Mouse (Mus musculus) kidney, adult 11 months (tissue): ENCODE measurements at regions not wholly inside any gene's neighbourhood (a gene's known extent, or its start where the extent isn't known, plus 50 kb on each side); places are given as distances from the start of the nearest gene placed in this dataset.

ENCODE experiments used
- DNase-seq: peaks from one replicate; pipeline ENCODE4 v3.0.0; 2022

DNA sequence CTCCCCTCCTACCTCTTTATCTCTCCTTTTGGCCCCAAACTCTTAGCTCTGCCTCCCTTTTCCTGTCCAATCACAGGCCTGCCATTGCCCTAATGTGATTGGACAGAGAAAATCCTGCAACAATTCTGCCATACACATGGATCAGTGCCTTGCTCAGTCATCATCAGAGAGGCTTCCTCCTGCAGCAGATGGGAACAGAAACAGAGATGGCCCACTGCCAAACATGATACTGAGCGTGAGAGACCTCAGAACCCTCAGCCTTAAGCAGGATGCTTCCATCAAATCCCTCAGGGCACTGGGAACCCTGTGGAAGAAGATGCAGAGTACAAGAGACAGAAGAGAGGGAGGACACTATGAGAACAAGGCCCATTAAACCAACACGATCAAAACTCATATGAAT, 62.8 kb upstream of the Cacna2d3 start:
- DNase-seq, result no peak

DNA sequence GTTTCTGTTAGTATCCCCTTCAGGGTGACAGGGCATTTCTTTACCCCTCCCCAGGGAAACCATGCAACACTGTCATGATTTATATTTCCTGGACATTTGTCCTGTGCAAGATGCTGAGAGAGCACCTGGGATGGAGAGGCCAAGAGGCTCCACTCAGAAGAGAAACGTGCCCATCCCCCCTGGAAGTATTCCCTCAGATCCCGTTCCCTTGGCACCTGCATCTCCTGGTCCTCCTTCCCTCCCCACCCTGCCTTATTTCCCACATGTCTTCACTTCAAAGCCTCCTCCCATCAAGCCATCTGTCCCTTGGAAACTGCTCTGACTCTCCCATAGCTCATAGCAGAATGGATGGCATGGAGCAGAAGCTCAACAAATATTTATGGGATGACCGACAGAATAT, 64.8 kb upstream of the Cacna2d3 start:
- no peak for DNase-seq

DNA sequence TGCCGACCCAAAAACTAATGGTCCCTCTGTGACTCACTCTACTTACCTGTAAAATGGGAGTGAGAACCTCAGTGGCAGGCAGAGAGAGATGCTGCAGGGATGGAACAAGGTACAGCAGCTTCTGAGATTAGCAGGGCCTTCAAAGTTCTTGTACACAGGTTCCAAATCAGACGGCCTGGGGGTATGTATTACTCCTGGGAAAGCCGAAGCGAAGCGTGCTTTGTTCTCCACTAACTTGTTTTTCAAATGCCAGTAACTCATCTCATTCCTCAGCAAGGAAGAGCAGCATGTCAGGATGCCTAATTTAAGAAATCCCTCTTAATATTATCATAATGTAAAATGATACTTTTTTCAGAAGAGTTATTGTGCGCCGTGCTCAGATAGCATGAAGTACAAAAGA, 66.1 kb upstream of the Cacna2d3 start:
- DNase-seq, result no peak

DNA sequence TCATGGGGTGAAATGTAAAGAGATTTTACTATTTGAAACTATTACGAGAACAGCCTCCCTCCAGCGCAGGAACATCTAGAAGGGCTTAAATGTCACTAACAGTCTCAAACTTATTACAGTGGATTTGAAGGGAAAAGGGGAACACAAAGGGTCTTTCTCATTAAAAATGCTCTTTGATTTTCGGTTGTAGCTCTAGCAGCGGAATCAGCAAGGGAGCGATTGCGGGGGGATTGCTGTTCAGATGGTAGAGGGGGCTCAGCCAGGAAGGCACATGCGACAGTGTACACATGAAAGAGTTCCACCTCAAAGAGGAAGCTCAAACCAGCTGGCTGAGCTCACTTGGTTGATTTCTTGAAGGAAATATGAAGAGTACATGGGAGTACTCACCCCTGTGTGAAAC, 66.7 kb upstream of the Cacna2d3 start:
- DNase-seq, result no peak

DNA sequence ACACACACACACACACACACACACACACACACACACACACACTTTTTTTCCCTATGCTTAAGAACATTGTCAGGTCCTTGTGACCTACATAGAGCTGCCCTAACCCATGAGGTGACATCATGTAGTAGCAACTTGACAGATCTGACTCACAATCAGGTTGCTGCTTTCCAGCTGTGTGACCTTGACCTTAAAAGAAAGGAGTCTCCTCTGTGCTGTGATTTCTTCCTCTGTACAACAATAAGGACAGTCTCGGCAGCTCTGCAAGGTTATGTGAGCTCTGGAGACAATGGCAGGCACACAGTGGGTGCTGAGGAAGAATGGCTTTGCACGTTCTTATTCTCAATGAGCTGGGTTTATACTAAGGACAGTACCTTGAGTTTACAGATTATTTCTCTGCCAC, 73.7 kb upstream of the Cacna2d3 start:
- no peak for DNase-seq

DNA sequence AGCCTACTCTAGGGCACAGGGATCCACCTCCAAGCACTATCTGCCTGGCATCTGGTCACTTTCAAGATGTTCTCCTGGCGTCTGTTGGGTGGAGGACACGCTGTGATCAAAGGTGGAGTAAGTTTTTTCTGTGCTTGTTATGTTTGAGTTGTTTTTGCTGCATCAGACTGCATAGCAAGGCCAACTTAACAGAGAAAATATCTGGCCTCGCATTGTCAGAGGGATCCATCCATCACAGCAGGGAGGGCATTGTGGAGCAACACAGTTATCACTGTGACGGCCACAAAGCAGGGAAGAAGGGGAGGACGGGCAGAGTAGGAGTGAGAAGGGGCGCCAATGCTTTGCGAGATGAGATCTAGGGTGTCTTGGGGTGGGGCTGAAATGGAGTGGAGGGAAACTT, 74.7 kb upstream of the Cacna2d3 start:
- DNase-seq, result no peak

DNA sequence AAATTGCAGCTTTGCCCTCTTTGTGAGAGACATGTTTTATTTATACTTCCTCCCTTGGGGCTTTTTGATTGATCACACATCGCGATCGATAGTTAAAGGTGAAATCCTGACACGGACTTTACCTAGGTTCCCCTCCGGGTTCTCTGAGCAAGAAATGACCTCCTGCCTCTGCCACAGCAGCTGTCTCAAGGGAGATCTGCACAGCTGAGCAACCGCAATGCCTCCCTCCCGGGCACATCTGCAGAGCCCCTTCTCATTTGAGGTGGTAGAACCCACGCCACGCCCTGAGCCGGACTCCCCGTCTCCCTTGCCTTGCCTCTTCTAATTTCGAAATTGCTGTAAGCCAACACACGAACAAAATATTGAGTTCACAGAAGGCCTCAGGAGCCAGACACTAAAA, 78.2 kb upstream of the Cacna2d3 start:
- DNase-seq, result no peak

DNA sequence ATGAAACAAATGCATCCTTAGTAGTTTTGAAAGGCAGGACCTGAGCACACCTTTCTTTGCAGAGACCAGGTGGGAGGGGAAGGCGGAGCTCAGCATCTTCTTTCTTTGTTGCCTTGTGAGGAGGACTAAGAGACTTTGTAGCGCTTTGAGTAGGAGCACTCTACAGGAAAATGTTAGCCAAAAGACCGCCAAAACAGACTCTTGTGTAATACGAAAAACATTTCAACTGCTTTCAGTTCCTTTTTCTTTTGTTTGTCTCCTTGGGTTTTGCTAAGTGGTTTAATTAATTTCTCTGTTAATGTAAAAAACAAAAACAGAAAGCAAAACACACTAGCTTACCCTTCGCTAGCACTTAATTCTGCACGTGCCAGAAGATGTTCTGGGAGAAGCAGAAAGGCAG, 83.6 kb upstream of the Cacna2d3 start:
- DNase-seq, result no peak

DNA sequence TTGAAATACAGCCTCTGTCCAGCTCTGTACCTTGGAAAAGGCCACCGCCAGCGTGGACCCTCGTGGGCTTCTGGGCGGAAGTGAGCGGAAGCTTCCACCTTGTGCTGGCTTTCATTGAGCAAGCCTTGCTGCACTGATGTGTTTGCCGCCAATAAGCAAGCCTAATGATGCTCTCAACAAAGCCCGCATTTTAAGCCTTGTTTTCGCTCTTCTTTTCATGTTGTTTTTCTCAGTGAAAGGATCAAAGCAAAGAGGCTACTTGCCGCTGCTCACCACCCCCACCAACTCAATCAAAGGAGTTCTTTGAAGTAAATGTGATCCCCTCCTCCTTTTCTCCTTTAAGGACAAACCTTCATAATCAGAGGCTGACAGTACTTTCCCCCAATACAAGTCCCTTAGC, 86.2 kb upstream of the Cacna2d3 start:
- no peak for DNase-seq

DNA sequence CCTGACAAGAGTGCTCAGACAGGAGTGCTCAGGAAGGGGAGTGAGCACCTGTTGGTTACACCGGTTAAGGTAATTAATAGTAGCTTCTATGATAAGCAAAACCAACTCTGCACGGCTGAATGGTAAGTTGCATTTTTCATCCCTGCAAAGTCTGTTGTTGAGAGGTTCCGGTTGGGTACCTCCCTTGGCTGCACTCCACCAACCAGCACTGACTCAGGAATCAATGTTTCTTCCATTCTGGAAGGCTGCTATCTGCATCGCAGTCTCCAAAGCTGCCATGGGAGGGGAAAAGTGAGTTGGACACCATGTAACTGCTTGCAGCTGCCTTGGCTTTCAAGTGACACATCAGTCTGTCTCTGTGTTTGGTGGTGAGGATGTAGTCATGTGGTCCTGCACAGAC, 93.0 kb upstream of the Cacna2d3 start:
- DNase-seq, result peak; percentile 8

DNA sequence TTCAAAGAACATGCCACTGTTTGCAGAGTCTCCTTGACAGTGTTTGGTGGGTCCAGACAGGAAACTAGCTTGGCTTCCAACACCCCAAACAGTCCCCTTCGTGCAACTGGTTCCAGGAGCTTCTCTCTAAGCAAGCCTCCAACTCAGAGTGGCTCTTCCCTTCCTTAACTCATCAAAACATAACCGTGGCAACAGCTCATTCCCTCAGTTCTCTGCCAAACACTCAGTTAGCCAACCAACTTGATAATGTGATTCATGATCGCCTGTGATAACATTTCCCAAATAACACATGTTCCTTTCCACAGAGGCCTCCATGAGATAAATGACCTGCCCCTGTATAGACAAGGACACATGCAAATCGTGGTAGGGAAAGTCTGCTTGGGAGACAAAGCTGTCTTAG, 95.9 kb upstream of the Cacna2d3 start:
- DNase-seq, result no peak

DNA sequence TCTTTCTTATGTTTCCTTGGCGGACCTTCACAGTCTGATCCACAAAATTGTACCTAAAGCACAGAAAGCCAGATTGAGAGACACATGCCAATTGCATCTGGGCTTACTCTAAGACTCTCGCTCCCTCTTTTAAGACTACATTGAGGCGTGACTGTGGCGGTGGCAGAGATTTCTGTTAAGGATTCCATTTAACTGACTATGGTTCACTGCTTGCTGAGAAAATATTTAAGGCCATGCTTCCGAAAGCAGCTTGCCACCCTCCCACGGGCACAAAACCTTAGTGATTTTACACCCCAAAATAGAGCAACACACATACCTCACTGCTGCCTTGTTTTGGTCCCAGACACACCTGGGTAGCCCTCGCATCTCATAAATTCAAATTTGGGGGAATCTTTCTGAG, 96.6 kb upstream of the Cacna2d3 start:
- no peak for DNase-seq

DNA sequence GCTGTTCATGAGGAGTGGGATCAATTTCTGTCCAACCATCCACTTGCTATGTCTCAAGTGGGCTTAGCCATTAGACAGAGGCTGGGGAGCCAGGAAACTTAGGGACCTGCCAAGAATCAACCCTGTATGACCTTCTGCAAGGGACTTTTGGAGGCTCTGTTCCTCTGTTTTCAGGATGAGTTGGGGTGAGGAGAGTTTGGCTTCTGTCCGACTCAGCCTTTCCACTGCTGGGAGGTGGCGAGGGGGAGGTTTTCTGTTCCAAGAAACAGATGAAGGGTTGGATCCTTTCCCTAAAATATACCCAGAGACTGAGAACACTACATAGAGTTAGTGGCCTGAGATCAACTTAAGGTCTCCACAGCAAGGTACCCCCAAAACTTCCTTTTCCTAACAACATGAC, 97.1 kb upstream of the Cacna2d3 start:
- DNase-seq, result no peak

DNA sequence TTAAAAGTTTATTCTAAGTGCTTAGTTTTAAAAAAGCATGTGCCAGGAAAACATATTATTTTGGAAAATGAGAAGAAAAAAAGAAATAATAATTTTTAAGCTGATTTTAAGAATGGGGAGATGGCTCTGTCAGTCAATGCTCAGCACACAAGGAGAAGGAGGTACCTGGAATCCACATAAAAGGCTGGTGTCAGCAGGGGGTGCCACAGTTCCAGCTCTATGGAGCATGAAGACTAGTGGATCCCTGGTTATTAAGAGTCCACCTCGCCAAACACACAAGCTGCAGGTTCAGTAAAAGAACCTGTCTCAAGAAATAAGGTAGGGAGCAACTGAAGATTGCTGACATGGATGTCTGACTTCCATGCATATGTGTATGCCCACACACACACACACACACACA, 115.4 kb upstream of the Cacna2d3 start:
- peak; percentile 30 for DNase-seq

DNA sequence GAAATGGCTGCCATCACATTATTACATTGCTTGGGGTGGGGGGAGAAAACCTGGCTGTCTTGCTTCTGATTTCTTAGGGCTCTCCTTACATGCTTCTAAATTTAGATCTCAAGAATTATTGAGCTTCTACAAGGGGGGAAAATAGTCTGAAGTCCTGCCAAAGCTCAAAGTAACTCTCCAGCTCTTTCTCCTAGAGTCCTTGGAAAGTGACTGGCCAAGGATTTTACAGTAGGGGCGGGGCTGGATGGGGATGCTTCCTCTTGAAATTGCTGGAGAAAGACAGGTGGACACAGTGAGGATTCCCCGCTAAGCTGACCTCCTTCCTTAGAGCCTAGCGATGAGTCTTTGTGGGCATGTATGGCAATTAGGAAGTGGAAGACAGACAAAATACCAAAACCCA, 117.9 kb upstream of the Cacna2d3 start:
- DNase-seq, result no peak

DNA sequence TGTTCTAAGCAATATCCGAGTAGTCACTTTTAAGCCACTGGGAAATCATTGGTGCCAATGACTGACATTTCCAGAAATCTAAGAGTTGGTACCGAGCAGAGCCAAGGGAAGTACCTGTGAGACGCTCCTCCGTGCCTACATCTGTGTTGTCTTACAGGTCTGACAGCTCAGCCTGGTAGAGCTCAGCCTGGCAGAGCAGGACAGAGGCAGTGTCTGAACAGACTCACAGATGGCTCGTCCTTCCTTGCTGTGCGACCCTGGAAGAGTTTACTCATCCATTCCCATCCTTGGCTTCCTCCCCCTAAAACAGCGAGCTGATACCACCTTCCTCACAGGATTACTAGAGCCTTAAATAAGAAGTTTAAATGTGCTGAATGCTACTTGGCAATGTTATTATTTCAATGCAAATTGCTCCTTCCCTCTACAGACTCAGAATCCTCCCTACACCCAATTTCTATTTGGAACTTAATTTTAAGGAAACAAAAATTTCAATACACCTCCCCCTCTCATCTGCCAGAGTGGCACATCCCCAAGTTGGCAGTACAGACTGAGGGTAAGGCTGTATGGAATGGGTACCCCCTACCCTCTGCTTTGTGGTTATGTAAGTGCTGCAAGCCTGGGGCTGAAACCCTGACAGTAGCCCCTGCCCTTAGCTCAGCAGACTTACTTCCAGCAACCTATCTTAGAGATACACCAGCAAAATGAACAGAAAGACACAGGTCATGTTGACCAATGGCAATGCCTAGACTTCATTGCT, 119.9 kb upstream of the Cacna2d3 start:
- no peak for DNase-seq

DNA sequence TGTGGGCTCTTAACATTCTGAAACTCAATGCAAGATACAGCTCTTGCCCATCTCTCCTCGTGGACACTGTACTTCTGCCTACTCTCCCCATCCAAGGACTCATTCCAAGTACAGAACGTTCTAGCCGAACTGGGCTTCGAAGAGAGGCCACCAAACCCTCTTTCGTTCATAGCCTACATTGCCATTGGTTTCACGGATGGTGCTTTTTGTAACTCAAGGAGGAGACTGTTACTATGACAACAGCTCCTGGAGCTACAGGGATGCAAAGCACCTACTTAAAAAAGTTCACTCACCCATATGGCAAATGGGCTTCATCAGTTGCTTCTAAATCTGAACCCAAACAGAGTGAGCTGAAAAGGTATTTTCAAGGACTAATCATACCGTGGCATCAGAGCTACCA, 120.4 kb upstream of the Selenok start:
- no peak for DNase-seq

DNA sequence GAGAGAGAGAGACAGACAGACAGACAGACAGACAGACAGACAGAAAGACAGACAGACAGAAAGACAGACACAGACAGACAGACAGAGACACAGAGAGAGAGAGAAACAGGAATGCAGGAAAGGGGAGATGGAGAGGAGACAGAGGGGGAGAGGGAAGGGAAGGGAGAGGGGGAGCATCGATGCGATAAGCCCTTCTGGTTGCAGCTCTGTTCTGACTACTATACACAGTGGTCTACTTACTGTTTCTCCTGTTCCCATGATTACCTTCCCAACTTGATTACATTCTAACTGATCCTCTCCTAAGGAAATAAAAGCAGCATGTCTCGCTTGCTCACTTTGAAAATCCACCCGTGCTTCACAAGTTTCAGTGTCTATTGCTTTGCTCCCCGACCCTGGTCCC, 116.8 kb upstream of the Selenok start:
- no peak for DNase-seq

DNA sequence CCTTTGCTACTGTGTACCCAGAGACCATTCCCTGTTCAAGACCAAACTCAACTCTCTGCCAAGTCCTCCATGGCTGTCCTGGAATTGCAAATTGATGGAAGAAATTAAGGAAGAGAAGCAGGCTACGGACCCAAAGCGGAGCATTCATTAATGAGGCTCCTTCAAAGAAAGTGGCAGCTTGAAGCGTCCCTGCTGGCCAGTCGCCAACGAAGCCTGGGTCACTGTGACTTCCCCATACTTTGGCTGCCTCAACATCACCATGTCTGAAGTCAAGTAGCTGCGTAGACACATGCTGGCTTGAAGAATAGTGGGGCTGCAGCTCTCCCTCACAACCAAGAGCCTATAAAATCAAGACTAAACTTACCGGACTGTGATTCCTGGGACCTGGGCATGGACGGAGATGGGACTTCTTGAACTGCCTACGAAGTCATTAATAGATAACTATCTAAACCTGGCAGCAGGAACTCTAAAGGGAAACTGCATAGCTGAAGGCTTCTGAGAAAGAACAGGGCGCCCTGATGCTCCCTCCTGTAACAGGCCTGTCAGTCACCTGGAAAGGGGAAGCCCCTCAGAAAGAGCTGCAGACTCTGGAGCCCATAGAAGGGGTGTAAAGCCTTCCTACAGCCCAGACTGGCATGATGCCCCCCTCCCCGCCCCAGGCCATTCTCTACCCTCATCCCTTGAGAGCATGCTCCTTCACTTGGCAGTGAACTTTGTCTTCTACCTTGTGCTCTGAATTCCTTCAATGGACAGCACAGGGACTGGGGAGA, 116.0 kb upstream of the Selenok start:
- DNase-seq, result peak; percentile 71

DNA sequence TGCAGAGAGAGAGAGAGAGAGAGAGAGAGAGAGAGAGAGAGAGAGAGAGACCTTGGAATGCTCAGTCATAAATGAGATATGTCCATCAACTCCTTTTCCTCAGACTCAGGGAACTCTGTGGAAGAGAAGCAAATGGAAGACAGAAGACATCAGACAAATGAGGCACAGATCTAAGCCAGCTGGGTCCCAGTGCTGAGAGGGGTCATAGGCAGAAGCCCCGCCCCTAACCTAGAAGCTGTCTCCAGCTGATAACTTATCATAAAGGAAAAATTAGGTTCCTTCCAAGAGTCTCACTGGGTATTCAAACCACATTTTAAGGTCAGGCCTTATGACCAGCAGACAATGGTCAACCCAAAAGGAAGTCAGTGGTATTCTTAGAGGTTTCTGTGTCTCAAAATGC, 106.1 kb upstream of the Selenok start:
- DNase-seq, result no peak

DNA sequence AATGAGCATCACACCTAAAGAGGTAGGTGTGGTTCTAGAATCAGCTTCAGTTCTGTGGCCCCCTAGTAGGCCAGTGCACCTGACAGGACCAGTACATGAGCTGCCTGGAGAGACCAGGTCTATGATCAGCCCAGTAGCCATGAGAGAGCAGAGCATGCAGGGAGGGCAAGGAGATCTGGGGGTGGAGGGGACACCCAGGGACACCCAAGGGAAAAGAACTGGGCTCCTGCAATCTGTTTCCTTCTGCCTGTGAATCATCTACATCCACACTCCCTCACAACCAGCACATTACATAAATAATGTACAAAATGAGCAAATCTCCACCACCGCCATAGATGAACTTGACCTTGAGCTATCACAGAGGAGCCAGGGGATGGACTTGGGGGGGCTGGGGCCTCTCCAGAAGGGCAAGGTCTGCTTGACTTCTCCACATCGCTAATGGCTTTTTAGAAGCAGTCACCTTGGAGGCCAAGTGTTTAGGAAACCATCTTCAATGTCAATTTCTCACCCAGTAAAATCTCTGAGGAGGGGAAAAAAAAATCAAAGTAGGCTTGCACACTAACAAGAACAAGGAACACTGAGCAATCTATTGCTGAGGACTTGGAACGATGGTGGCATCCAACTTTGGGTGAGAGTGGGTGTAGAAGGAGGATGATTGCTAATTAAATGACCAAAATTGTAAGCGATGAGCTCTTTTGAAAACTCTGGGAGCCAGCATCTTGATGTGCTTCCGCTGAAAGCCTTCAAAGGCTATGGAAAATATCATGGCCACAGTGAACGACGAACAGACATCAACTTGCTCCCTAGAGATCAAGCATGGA, 101.4 kb upstream of the Selenok start:
- no peak for DNase-seq

DNA sequence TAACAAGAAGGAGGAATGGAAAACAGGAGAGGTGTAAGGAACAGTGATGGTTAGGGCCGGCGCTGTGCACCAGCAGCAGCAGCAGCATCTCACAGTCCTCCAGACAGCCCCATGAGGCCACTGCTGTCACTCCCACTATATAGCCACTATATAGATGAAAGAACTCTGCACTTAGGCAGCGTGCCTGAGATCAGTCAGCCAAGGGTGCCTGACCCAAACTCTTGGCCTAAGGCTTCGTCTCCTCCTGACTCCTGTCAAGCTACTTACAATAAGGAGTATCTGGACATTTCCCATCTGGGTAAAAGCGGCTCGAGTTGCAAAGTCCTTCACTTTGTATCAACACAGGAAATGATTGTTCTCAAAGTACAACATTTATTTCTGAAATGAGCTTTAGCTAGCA, 100.8 kb upstream of the Selenok start:
- DNase-seq, result no peak

DNA sequence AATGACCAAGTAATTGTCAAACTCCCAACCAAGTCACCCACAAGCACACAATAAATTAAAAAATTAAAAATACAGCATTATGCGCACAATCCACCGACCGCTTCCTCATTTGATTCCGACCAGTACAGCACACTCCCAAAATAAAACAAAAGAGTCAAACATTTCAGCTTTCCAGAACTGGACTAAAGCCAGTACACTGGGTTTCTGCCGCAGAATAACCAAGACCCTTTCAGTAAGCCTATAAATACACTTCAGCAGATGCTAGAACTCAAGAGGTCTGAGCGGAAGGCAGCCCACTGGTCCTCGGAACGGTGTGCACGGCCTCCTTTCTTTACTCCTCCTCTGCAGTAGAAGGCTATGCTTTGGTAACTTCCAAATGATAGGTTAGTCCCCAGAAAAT, 98.2 kb upstream of the Selenok start:
- no peak for DNase-seq

DNA sequence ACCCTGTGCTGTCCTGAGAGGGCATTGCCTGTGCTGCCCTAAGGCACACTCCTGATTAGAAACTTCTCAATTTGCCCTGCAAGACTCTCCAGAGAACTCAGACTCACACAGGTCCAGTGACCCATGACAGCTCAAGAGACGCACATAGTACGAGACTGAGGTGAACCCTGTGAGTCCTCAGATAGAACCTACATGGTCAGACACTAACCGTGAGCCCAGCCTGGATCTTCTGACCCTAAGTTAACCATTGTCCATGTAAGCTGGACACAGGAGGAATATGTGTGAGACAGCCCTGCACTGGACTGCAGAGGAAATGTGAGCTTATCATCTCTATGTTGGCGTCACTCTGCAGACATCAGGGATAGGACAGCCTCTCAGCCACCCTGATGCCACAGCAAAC, 91.4 kb upstream of the Selenok start:
- DNase-seq, result peak; percentile 16
